ENCODE assay signal across 31 mouse cellular contexts in genomic region chr3:107611394-107611793, GRCm38 (mm10). TPM values are rescaled to one million over a fixed set of nuclear protein-coding genes. Genes with fewer than 3 reads are reported as not detected.
DNase-seq lines count a peak whose midpoint lies in the region; ATAC-seq and TF ChIP-seq lines count a peak whose summit lies in the region.
"Had no signal": no experiment of that assay in that cellular context is flagged by ENCODE, and none has a peak within 500 bp of the region (broad histone marks: within the 10 kb centered on the region; RNA-seq: fewer than 3 reads in every experiment).

No protein-coding gene starts in this region.

- WGBS in heart, embryonic 12.5 days: 46% methylated on average over 4 of the region's 4 CpGs
- WGBS in heart, embryonic 15.5 days: 41% methylated on average over 4 of the region's 4 CpGs
- 29% methylated on average over 4 of the region's 4 CpGs for WGBS in heart, postnatal 0 days
- 58% methylated on average over 4 of the region's 4 CpGs for WGBS in heart, embryonic 11.5 days (ENCODE audit: insufficient replicate concordance)

- H3K4me1 ChIP-seq in heart, embryonic 12.5 days (replicated peaks): peaks cover 18% of the 10 kb centered on the region
- H3K4me1 ChIP-seq in heart, embryonic 15.5 days (replicated peaks): peaks cover 6% of the 10 kb centered on the region; the same call in 1 of the 2 replicates
- peaks cover 7% of the 10 kb centered on the region; the same call in 1 of the 2 replicates for H3K4me1 ChIP-seq in heart, postnatal 0 days (ENCODE audit: control insufficient read depth, insufficient read depth)
- peaks cover 11% of the 10 kb centered on the region for H3K4me1 ChIP-seq in heart, embryonic 11.5 days (ENCODE audit: control insufficient read depth, insufficient read depth, low read length)
- H3K4me1 ChIP-seq in CH12.LX (ENCODE audit: control insufficient read depth in 1 of 2, insufficient read depth in 2 of 2): peaks cover 52 to 65% of the 10 kb centered on the region in 2 experiments
- H3K4me1 ChIP-seq: embryonic facial prominence, embryonic 15.5 days; forebrain, embryonic 12.5 days had no signal

- in situ Hi-C loops in CH12.LX (cut with MboI; ENCODE audit: low pct_ligation_motif_present, low pct_unique_long_range_greater_than_20kb, low sequenced_read_pairs): loop anchor here (5.0 kb wide), 1 partner anchor 34 kb away; no protein-coding TSS in a partner anchor

- no peaks in the 10 kb centered on the region for H3K79me2 ChIP-seq in CH12.LX (replicated peaks; ENCODE audit: control insufficient read depth, extremely low read depth, insufficient read depth, poor library complexity, severe bottlenecking)

- dilution Hi-C loops in CH12.LX (cut with MboI; ENCODE audit: extremely low pct_ligation_motif_present, extremely low pct_unique_long_range_greater_than_20kb, low sequenced_read_pairs): no loop called here

- no peak overlapping the region for H3K4me3 ChIP-seq in heart, embryonic 12.5 days
- no peak overlapping the region for H3K4me3 ChIP-seq in heart, embryonic 15.5 days
- no peak overlapping the region for H3K4me3 ChIP-seq in heart, postnatal 0 days (ENCODE audit: low read depth, low read length)
- H3K4me3 ChIP-seq in heart, embryonic 11.5 days (ENCODE audit: low read depth, low read length): no peak overlapping the region
- H3K4me3 ChIP-seq in CH12.LX (replicated peaks in 1 of 3; ENCODE audit: low read depth in 2 of 3, low read length in 2 of 3, poor library complexity in 1 of 3): no peak overlapping the region
- H3K4me3 ChIP-seq: embryonic facial prominence, embryonic 13.5 days; embryonic facial prominence, embryonic 15.5 days; erythroblast, embryonic 14.5 days; forebrain, embryonic 10.5 days; forebrain, embryonic 12.5 days had no signal

- no peak for DNase-seq in heart, postnatal 10 days
- no peak for DNase-seq in heart, adult 18-20 months
- peak; percentile 28 for DNase-seq in heart, postnatal 0 days (ENCODE audit: low spot score)
- DNase-seq in CH12.LX (ENCODE audit: extremely low read depth): peak; percentile 48
- no peak for DNase-seq in cerebellum, adult 18-20 months
- DNase-seq: adrenal gland, adult 8-10 months; adrenal gland, postnatal 14 days; adrenal gland, postnatal 36 days; cerebellum, adult 11-12 months; cerebellum, adult 8-10 months; cerebellum, adult 9-11 months; cerebellum, postnatal 14 days; cerebellum, postnatal 36 days; embryo, embryonic 11 days had no signal

- TF ChIP-seq EP300 in heart, postnatal 0 days (IDR thresholded peaks at IDR 0.05; ENCODE audit: low read depth): no peak
- peak; percentile 52; the same call in 1 of the 2 replicates for TF ChIP-seq EP300 in CH12.LX (IDR thresholded peaks at IDR 0.05; ENCODE audit: low read length)

- H3K4me2 ChIP-seq in heart, embryonic 12.5 days: no peak overlapping the region
- no peak overlapping the region for H3K4me2 ChIP-seq in heart, embryonic 15.5 days
- no peak overlapping the region for H3K4me2 ChIP-seq in heart, postnatal 0 days (ENCODE audit: low read depth, low read length)
- H3K4me2 ChIP-seq in heart, embryonic 11.5 days: no peak overlapping the region
- peak overlapping the region; percentile 45 for H3K4me2 ChIP-seq in CH12.LX (ENCODE audit: insufficient read depth, low read depth, poor library complexity, severe bottlenecking)
- H3K4me2 ChIP-seq: embryonic facial prominence, embryonic 13.5 days; embryonic facial prominence, embryonic 15.5 days; forebrain, embryonic 12.5 days had no signal

- no peak overlapping the region for H3K27ac ChIP-seq in heart, embryonic 12.5 days (ENCODE audit: poor library complexity, severe bottlenecking)
- H3K27ac ChIP-seq in heart, embryonic 15.5 days: peak overlapping the region; percentile 6; the same call in 1 of the 2 replicates
- no peak overlapping the region for H3K27ac ChIP-seq in heart, postnatal 0 days (ENCODE audit: low read depth)
- H3K27ac ChIP-seq in heart, embryonic 11.5 days (ENCODE audit: low read depth, low read length): no peak overlapping the region
- peak overlapping the region; percentile 36 for H3K27ac ChIP-seq in CH12.LX (ENCODE audit: insufficient read depth, low read depth)
- H3K27ac ChIP-seq: embryonic facial prominence, embryonic 13.5 days; embryonic facial prominence, embryonic 15.5 days; forebrain, embryonic 10.5 days; forebrain, embryonic 12.5 days had no signal

- no peak for TF ChIP-seq CTCF in heart, postnatal 0 days (IDR thresholded peaks at IDR 0.05; ENCODE audit: low read depth)
- TF ChIP-seq CTCF in CH12.LX (conservative IDR thresholded peaks at IDR 0.05 in 1 of 2, IDR thresholded peaks at IDR 0.05 in 1 of 2; ENCODE audit: low read depth in 2 of 2, low read length in 2 of 2): no peak

- peaks cover 55% of the 10 kb centered on the region for H3K36me3 ChIP-seq in heart, embryonic 12.5 days
- peaks cover 41% of the 10 kb centered on the region for H3K36me3 ChIP-seq in heart, embryonic 15.5 days
- peaks cover 46% of the 10 kb centered on the region for H3K36me3 ChIP-seq in heart, postnatal 0 days (replicated peaks; ENCODE audit: control insufficient read depth, insufficient read depth, low read length)
- peaks cover 33% of the 10 kb centered on the region for H3K36me3 ChIP-seq in heart, embryonic 11.5 days (ENCODE audit: control insufficient read depth, insufficient read depth, low read length)
- peaks cover 41 to 48% of the 10 kb centered on the region in 2 experiments for H3K36me3 ChIP-seq in CH12.LX (replicated peaks in 1 of 2; ENCODE audit: control insufficient read depth in 1 of 2, insufficient read depth in 1 of 2, low read length in 1 of 2)

- H3K9me3 ChIP-seq in heart, embryonic 12.5 days (replicated peaks): no peaks in the 10 kb centered on the region
- H3K9me3 ChIP-seq in heart, embryonic 15.5 days (replicated peaks): no peaks in the 10 kb centered on the region
- no peaks in the 10 kb centered on the region for H3K9me3 ChIP-seq in heart, postnatal 0 days (replicated peaks; ENCODE audit: control insufficient read depth, low read length)
- H3K9me3 ChIP-seq in heart, embryonic 11.5 days (replicated peaks; ENCODE audit: control insufficient read depth, low read length): no peaks in the 10 kb centered on the region
- no peaks in the 10 kb centered on the region for H3K9me3 ChIP-seq in CH12.LX (replicated peaks; ENCODE audit: low read length)
- H3K9me3 ChIP-seq: embryonic facial prominence, embryonic 13.5 days; embryonic facial prominence, embryonic 15.5 days; forebrain, embryonic 10.5 days; forebrain, embryonic 12.5 days; G1E had no signal

- no peak for ATAC-seq in heart, embryonic 12.5 days (ENCODE audit: insufficient number of reproducible peaks, low FRiP score)
- 0 out of 2 replicates have a peak, but pooled peaks have one; percentile 32 for ATAC-seq in heart, embryonic 15.5 days (replicated peaks; ENCODE audit: insufficient number of reproducible peaks, insufficient read depth, low FRiP score, low read depth)
- ATAC-seq in heart, postnatal 0 days (ENCODE audit: insufficient read depth, low read depth): peak; percentile 15; the same call in 1 of the 2 replicates
- ATAC-seq in heart, embryonic 11.5 days (replicated peaks; ENCODE audit: insufficient number of reproducible peaks, low FRiP score, low TSS enrichment): no peak
- ATAC-seq: activated CD4-positive, CD25-positive, alpha-beta regulatory T cell, adult 4 months; forebrain, embryonic 14.5 days; forebrain, embryonic 16.5 days; Patski had no signal

- intact Hi-C loops in heart, postnatal 10 days (cut with DNase I): no loop called here

- no peak for TF ChIP-seq RAD21 in CH12.LX (IDR thresholded peaks at IDR 0.05; ENCODE audit: low read depth, low read length)

- H3K27me3 ChIP-seq in heart, embryonic 12.5 days (replicated peaks): no peaks in the 10 kb centered on the region
- H3K27me3 ChIP-seq in heart, embryonic 15.5 days: no peaks in the 10 kb centered on the region
- H3K27me3 ChIP-seq in heart, postnatal 0 days (ENCODE audit: control insufficient read depth, insufficient read depth, low read length): no peaks in the 10 kb centered on the region
- no peaks in the 10 kb centered on the region for H3K27me3 ChIP-seq in heart, embryonic 11.5 days (ENCODE audit: control insufficient read depth, insufficient read depth, low read length)
- no peaks in the 10 kb centered on the region for H3K27me3 ChIP-seq in CH12.LX (replicated peaks)
- H3K27me3 ChIP-seq: embryonic facial prominence, embryonic 13.5 days; embryonic facial prominence, embryonic 15.5 days; forebrain, embryonic 12.5 days; Patski had no signal

- TF ChIP-seq POLR2A in CH12.LX (IDR thresholded peaks at IDR 0.05; ENCODE audit: low read depth, low read length): no peak

- 0 out of 2 replicates have a peak overlapping the region, but pooled peaks have one; percentile 13 for H3K9ac ChIP-seq in heart, embryonic 12.5 days
- no peak overlapping the region for H3K9ac ChIP-seq in heart, embryonic 15.5 days
- no peak overlapping the region for H3K9ac ChIP-seq in heart, postnatal 0 days (replicated peaks; ENCODE audit: low read depth, low read length)
- no peak overlapping the region for H3K9ac ChIP-seq in heart, embryonic 11.5 days (ENCODE audit: low read depth, low read length)
- H3K9ac ChIP-seq in CH12.LX (ENCODE audit: insufficient read depth, low read depth): no peak overlapping the region
- H3K9ac ChIP-seq: embryonic facial prominence, embryonic 13.5 days; embryonic facial prominence, embryonic 15.5 days; forebrain, embryonic 12.5 days had no signal

RNA-seq across cellular contexts. Expression of gene Alx3, which starts 16.6 kb away (rescaled TPM):
- polyA plus RNA-seq in heart, embryonic 12.5 days (2016; fragmentation: Nextera tagmentation; extraction: Ambion mirVana): 0.49 and 1.4 TPM in 2 replicates
- total RNA-seq in heart, postnatal 10 days (2021): under 1 TPM in 1 of 2 experiments, not detected in 1; 0.12 TPM
- polyA plus RNA-seq in heart, embryonic 15.5 days (2015; fragmentation: Nextera tagmentation; extraction: Ambion mirVana): 0.29 and 0.33 TPM in 2 replicates
- total RNA-seq in heart, adult 18-20 months (2021): not detected
- not detected in 2 replicates for total RNA-seq in heart, postnatal 0 days (2014; rRNA removed; ENCODE audit: low replicate concordance)
- polyA plus RNA-seq in heart, postnatal 0 days (2015; fragmentation: Nextera tagmentation; extraction: Ambion mirVana): not detected in 2 replicates
- polyA plus RNA-seq in heart, embryonic 11.5 days (2014; fragmentation: Nextera tagmentation; extraction: Ambion mirVana): 1.1 and 1.7 TPM in 2 replicates
- not detected in 2 replicates for total RNA-seq in CH12.LX (2012; rRNA removed)
- total RNA-seq in CH12.LX (2014; rRNA removed): not detected in 2 replicates
- polyA plus RNA-seq in CH12.LX (2012; ENCODE audit: insufficient read length, low read depth): 0.29 TPM in 1 of 2 replicates, not detected in the other
- total RNA-seq: adrenal gland, adult 18-20 months; adrenal gland, adult 8-10 months; adrenal gland, postnatal 14 days; adrenal gland, postnatal 36 days; common myeloid progenitor, adult 5-6 weeks had no signal
- polyA plus RNA-seq: activated CD4-positive, CD25-positive, alpha-beta regulatory T cell, adult 4 months; C2C12; erythroblast, embryonic 14.5 days; G1E had no signal

RNA-seq across cellular contexts. Expression of gene Gm10961, which starts 19.7 kb away (rescaled TPM):
- polyA plus RNA-seq in heart, embryonic 12.5 days (2016; fragmentation: Nextera tagmentation; extraction: Ambion mirVana): not detected in 2 replicates
- total RNA-seq in heart, postnatal 10 days (2021): not detected
- polyA plus RNA-seq in heart, embryonic 15.5 days (2015; fragmentation: Nextera tagmentation; extraction: Ambion mirVana): not detected in 2 replicates
- total RNA-seq in heart, adult 18-20 months (2021): not detected
- total RNA-seq in heart, postnatal 0 days (2014; rRNA removed; ENCODE audit: low replicate concordance): not detected in 2 replicates
- polyA plus RNA-seq in heart, postnatal 0 days (2015; fragmentation: Nextera tagmentation; extraction: Ambion mirVana): not detected in 2 replicates
- polyA plus RNA-seq in heart, embryonic 11.5 days (2014; fragmentation: Nextera tagmentation; extraction: Ambion mirVana): not detected in 2 replicates
- total RNA-seq in CH12.LX (2012; rRNA removed): not detected in 2 replicates
- total RNA-seq in CH12.LX (2014; rRNA removed): not detected in 2 replicates
- not detected in 2 replicates for polyA plus RNA-seq in CH12.LX (2012; ENCODE audit: insufficient read length, low read depth)
- total RNA-seq: adrenal gland, adult 18-20 months; adrenal gland, adult 8-10 months; adrenal gland, postnatal 14 days; adrenal gland, postnatal 36 days; common myeloid progenitor, adult 5-6 weeks; G1E had no signal
- polyA plus RNA-seq: activated CD4-positive, CD25-positive, alpha-beta regulatory T cell, adult 4 months; C2C12; embryonic facial prominence, embryonic 11.5 days; embryonic facial prominence, embryonic 13.5 days; embryonic facial prominence, embryonic 15.5 days; erythroblast, embryonic 14.5 days; forebrain, embryonic 10.5 days; forebrain, embryonic 12.5 days; forebrain, embryonic 14.5 days; forebrain, embryonic 16.5 days; G1E; Patski had no signal

RNA-seq across cellular contexts. Expression of gene Strip1, which starts 20.1 kb away (rescaled TPM):
- polyA plus RNA-seq in heart, embryonic 12.5 days (2016; fragmentation: Nextera tagmentation; extraction: Ambion mirVana): 43.6 and 44.6 TPM in 2 replicates
- 10 to 100 TPM; 26.4 to 31.4 TPM for total RNA-seq in heart, postnatal 10 days (2021)
- polyA plus RNA-seq in heart, embryonic 15.5 days (2015; fragmentation: Nextera tagmentation; extraction: Ambion mirVana): 30.9 and 35.3 TPM in 2 replicates
- 10 to 100 TPM; 21.5 to 21.6 TPM for total RNA-seq in heart, adult 18-20 months (2021)
- 35.7 and 49.2 TPM in 2 replicates for total RNA-seq in heart, postnatal 0 days (2014; rRNA removed; ENCODE audit: low replicate concordance)
- 23.5 and 24.0 TPM in 2 replicates for polyA plus RNA-seq in heart, postnatal 0 days (2015; fragmentation: Nextera tagmentation; extraction: Ambion mirVana)
- 35.4 and 47.0 TPM in 2 replicates for polyA plus RNA-seq in heart, embryonic 11.5 days (2014; fragmentation: Nextera tagmentation; extraction: Ambion mirVana)
- total RNA-seq in CH12.LX (2012; rRNA removed) (21.4 and 28.2 TPM in 2 replicates), CH12.LX (2014; rRNA removed) (16.5 and 18.4 TPM in 2 replicates)
- polyA plus RNA-seq in CH12.LX (2012; ENCODE audit: insufficient read length, low read depth): 25.1 and 27.0 TPM in 2 replicates

RNA-seq across cellular contexts. Expression of gene Ubl4b, which starts 56.5 kb away (rescaled TPM):
- polyA plus RNA-seq in heart, embryonic 12.5 days (2016; fragmentation: Nextera tagmentation; extraction: Ambion mirVana): not detected in 2 replicates
- total RNA-seq in heart, postnatal 10 days (2021): not detected
- not detected in 2 replicates for polyA plus RNA-seq in heart, embryonic 15.5 days (2015; fragmentation: Nextera tagmentation; extraction: Ambion mirVana)
- not detected for total RNA-seq in heart, adult 18-20 months (2021)
- total RNA-seq in heart, postnatal 0 days (2014; rRNA removed; ENCODE audit: low replicate concordance): not detected in 2 replicates
- polyA plus RNA-seq in heart, postnatal 0 days (2015; fragmentation: Nextera tagmentation; extraction: Ambion mirVana): not detected in 2 replicates
- polyA plus RNA-seq in heart, embryonic 11.5 days (2014; fragmentation: Nextera tagmentation; extraction: Ambion mirVana): not detected in 2 replicates
- total RNA-seq in CH12.LX (2012; rRNA removed): not detected in 2 replicates
- not detected in 2 replicates for total RNA-seq in CH12.LX (2014; rRNA removed)
- polyA plus RNA-seq in CH12.LX (2012; ENCODE audit: insufficient read length, low read depth): not detected in 2 replicates
- total RNA-seq: adrenal gland, adult 18-20 months; adrenal gland, adult 8-10 months; adrenal gland, postnatal 14 days; adrenal gland, postnatal 36 days; common myeloid progenitor, adult 5-6 weeks had no signal
- polyA plus RNA-seq: activated CD4-positive, CD25-positive, alpha-beta regulatory T cell, adult 4 months; C2C12; embryonic facial prominence, embryonic 15.5 days; erythroblast, embryonic 14.5 days; forebrain, embryonic 14.5 days; forebrain, embryonic 16.5 days; G1E; Patski had no signal

Comparison
In these comparisons a context has a peak if more than half of its experiments do, and no peak if none do; other contexts are left out.
1. ATAC-seq: peak in heart, embryonic 15.5 days (single experiment) and heart, postnatal 0 days (single experiment); none in heart, embryonic 12.5 days (single experiment) and heart, embryonic 11.5 days (single experiment).
2. H3K27ac ChIP-seq: peak in heart, embryonic 15.5 days (single experiment) and CH12.LX (single experiment); none in heart, embryonic 12.5 days (single experiment), heart, postnatal 0 days (single experiment) and heart, embryonic 11.5 days (single experiment).
3. DNase-seq: peak in heart, postnatal 0 days (single experiment) and CH12.LX (single experiment); none in heart, postnatal 10 days (0 of 2), heart, adult 18-20 months (0 of 2) and cerebellum, adult 18-20 months (0 of 2).